Mouse (Mus musculus) liver, adult 10 weeks (tissue): Measurements from ENCODE around the gene Plekhg4. TPM values are rescaled to one million over a fixed set of nuclear protein-coding genes. Genes with fewer than 3 reads are reported as not detected.

Experiments
- polyA plus RNA-seq: library from polyadenylated mRNA; stranded (reverse); fragments of 350-450 nt; fragmentation: Illumina TruSeq; extraction: RNeasy Lipid Tissue Mini Kit (QIAGEN cat#74804); gene quantifications from one replicate; pipeline ENCODE4 v1.2.3, GENCODE M21; 2014; ENCODE audit warnings: low read depth, low replicate concordance

The Plekhg4 gene
- polyA plus RNA-seq: not detected

DNA sequence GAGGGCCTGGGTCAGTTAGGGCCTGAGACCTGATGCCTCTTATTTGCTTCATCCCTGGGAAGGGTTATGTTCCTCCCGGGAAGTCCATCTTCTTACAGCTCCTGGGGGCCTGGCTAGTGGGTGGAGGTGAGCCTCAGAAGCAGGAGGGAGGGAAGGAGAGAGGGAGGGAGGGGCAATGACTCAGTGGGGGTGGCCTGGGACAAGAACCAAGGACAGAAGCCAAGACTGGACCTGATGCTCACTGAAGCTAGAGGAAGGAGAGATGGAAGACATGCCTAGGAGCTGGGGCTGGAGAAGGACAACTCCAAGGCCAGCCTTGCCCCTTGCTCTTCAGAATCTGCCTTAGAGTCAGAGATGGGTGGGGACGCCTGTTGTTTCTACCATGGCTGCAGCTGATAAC lies at the start of gene Plekhg4:
TSS of gene Plekhg4 (plus strand) at position 243 of the 400 bp plus-strand sequence.

DNA sequence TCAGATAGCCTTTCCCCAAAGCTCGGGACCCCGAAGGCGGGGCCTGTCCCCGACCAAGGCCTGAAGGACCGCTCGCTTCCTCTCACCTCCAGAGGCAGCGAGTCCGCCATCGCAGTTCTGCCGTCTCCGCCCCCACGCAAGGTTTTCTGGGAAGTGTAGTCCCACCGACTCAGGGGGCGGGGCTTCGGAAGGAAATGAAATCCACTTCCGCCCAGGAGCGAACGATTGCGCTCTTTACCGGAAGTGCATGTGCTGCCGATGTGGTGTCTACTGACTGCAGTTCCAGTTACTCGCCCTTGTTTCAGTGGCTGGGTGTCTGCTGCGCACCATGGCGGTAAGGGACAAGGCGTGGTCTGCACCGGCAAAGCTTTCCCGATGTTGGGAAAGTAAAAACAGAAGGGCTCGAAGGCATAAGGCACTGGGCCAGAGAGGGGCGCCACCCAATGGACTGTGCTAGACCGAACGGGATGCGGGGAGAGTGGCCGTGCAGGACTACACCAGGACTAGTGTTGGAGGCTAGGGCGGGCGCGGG lies 46.9 kb upstream of the Plekhg4 start, which contains the start of the genes Lrrc29 and Tmem208:
TSS of gene Lrrc29 (minus strand) at position 138 of the 532 bp plus-strand sequence.
TSS of gene Tmem208 (plus strand) at position 214 of the 532 bp plus-strand sequence.

DNA sequence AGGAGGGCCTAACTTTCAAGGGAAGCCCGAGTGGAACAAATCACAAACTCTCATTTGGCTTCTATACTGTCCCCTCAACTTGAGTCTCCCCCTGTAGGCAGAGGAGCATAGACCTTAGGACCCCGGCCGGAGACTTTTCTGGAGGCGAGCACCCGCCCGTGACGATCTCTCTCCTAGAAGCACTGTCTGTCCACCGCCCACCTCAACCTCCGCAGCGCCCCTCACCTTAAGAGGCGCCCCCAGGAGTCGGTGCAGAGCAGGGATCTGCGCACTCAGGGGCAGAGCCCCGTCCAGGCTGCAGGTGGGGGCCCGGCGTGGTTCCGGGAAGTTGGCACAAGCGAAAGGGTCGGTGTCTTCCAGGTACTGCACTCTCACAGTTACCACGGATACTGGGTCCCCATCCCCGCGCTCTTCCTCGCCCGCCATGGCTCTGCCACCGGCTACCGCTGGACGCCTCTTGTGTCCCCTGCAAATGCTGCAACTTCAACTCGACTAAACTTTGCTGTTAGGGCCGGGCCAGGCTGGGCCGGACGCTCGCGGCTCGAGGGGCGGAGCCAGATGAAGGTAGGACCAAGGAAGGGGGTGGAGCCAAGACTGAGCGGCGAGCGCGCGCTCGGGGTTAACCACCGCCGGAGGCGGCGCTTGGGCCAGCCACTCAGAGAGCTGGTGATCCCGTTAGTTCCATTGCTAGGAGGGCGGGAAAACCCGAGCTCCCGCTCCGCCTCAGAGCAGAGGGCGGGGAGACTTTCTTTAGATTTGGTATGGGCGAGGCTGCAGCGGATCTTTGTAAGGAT lies 25.4 kb upstream of the Plekhg4 start, which contains the start of gene Fhod1:
TSS of gene Fhod1 (minus strand) at position 526 of the 794 bp plus-strand sequence.

DNA sequence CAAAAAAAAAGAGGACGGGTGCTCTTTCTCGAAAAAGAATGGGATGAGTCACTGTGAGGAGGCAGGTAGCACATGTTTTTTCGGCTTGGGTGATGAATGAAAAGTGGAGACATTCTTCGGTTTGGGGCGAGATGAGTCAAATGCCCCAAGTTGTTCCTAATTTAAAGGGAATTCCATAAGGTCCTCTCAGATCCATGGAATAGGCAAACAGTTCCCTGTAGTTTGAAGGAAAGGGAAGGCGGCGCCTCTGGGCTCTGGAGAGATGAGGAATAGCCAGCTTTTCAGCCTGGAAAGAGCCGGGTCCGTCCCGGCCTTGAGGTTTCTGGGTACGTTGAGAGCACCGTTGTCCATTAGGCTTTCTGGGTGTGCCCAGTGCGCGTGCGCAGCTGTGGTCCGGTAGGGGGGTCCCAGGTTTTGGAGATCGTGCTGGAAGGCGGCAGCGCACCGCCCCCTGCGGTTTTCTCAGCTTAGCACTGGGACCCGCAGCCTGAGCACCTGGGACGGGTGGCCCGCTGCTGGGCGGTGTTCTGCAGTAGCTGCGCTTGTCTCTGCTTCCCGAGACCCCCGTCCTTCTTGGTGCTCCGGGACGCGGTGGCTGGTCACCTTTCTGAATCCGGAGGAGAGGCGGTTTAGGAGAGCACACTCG lies 24.5 kb upstream of the Plekhg4 start, which contains the start of gene Slc9a5:
TSS of gene Slc9a5 (plus strand) at position 394 of the 646 bp plus-strand sequence.

DNA sequence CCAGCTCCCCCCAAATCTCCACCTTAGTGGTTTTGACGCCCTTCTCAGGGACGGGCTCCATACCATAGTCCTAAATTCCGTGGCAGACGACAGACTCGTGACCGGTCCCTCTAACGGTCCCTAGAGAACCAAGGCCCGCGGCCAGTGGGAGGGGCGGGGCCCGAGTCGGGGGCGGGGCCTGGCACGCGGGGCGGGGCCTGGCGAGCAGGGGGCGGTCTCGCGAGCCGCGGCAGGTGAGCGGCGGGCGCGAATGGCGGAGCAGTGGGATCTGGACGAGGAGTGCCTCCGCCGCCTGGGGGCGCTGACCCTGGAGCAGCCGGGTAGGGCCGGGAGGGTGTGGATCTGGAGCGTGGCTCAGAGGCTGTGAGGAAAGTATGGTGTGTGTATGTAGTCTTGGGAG lies 40.3 kb downstream of the Plekhg4 start, which contains the start of the genes Kctd19 and Lrrc36:
TSS of gene Kctd19 (minus strand) at position 112 of the 400 bp plus-strand sequence.
TSS of gene Lrrc36 (plus strand) at position 181 of the 400 bp plus-strand sequence.

Other genes starting within 250 kb of the Plekhg4 start
- gene Ces4a, start 241.5 kb upstream of the Plekhg4 start, polyA plus RNA-seq: 0.56 TPM
- 31.0 TPM for gene Cbfb, start 202.6 kb upstream of the Plekhg4 start, polyA plus RNA-seq
- 44.6 TPM for gene D230025D16Rik, start 148.1 kb upstream of the Plekhg4 start, polyA plus RNA-seq
- gene B3gnt9, start 118.1 kb upstream of the Plekhg4 start, polyA plus RNA-seq: not detected
- 0.82 TPM for gene Tradd, start 108.7 kb upstream of the Plekhg4 start, polyA plus RNA-seq
- gene Fbxl8, start 108.6 kb upstream of the Plekhg4 start, polyA plus RNA-seq: 0.21 TPM
- not detected for gene Hsf4, start 103.5 kb upstream of the Plekhg4 start, polyA plus RNA-seq
- gene Nol3, start 97.1 kb upstream of the Plekhg4 start, polyA plus RNA-seq: 0.24 TPM
- 0.21 TPM for gene 4931428F04Rik, start 83.4 kb upstream of the Plekhg4 start, polyA plus RNA-seq
- not detected for gene Exoc3l, start 77.2 kb upstream of the Plekhg4 start, polyA plus RNA-seq
- 4.1 TPM for gene E2f4, start 75.6 kb upstream of the Plekhg4 start, polyA plus RNA-seq
- gene Elmo3, start 67.7 kb upstream of the Plekhg4 start, polyA plus RNA-seq: 3.2 TPM
- 0.24 TPM for gene Lrrc29, start 47.0 kb upstream of the Plekhg4 start, polyA plus RNA-seq
- gene Tmem208, start 46.9 kb upstream of the Plekhg4 start, polyA plus RNA-seq: 17.8 TPM
- 0.13 TPM for gene Fhod1, start 25.3 kb upstream of the Plekhg4 start, polyA plus RNA-seq
- not detected for gene Slc9a5, start 24.4 kb upstream of the Plekhg4 start, polyA plus RNA-seq
- gene Kctd19, start 40.2 kb downstream of the Plekhg4 start, polyA plus RNA-seq: not detected
- gene Lrrc36, start 40.3 kb downstream of the Plekhg4 start, polyA plus RNA-seq: not detected
- gene Tppp3, start 98.3 kb downstream of the Plekhg4 start, polyA plus RNA-seq: not detected
- 0.29 TPM for gene Zdhhc1, start 123.6 kb downstream of the Plekhg4 start, polyA plus RNA-seq
- not detected for gene Hsd11b2, start 145.5 kb downstream of the Plekhg4 start, polyA plus RNA-seq
- gene Atp6v0d1, start 192.8 kb downstream of the Plekhg4 start, polyA plus RNA-seq: 22.2 TPM
- gene Ripor1, start 232.0 kb downstream of the Plekhg4 start, polyA plus RNA-seq: 0.77 TPM